Mouse (Mus musculus) olfactory bulb, adult 2 months (tissue): ENCODE measurements around the gene Ptpn4.

Source experiments
- CTCF ChIP-seq: fragments of 200-500 bp; IDR thresholded peaks from 2 replicates; pipeline ENCODE4 v1.5.1; 2012; ENCODE audit warnings: low read depth, mild to moderate bottlenecking, low read length, moderate library complexity; ENCODE audit not compliant: insufficient read depth
- POLR2A ChIP-seq: fragments of 200-500 bp; IDR thresholded peaks from 2 replicates; pipeline ENCODE4 v1.6.1; 2012; ENCODE audit warnings: mild to moderate bottlenecking, low read depth, low read length, moderate library complexity; ENCODE audit not compliant: insufficient read depth

GRCm38 (mm10) chr1:119878909-119879308, 41.5 kb upstream of the Ptpn4 start:
- TF ChIP-seq CTCF (no peak), POLR2A (no peak)
